Mouse (Mus musculus): Measurements from ENCODE around the gene Asmt.

DNA sequence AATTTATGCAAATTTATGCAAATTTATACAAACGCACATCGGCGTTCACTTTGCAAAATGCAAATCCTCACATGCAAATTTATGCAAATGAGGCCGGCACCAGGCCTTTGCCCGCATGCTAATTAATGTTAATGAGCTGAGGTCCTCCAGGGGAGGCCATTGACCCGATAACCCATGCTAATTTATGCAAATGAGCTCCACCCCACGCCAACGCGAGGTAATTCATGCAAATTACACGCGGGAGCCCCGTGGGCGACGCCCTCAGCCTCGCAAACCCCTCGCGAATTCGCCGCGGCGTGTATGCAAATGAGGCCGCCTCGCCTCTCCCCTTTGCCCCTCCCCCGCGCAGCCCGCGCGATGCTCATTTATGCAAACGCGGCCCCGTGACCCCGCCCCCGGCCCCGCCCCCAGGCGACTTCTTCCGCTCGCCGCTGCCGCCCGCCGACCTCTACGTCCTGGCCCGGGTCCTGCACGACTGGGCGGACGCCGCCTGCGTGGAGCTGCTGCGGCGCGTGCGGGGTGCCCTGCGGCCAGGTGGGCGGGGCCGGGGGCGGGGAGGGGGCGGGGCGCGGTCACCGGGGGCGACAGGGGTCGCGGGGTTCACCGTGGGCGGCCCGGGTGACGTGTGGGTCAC, 4.3 kb downstream of the Asmt start:
- TF ChIP-seq GATA1 (IDR thresholded peaks at IDR 0.05; ENCODE audit: borderline replicate concordance, low read length), result no peak
- no peak for TF ChIP-seq FLI1 (IDR thresholded peaks at IDR 0.05; ENCODE audit: low read length)

Measured in megakaryocyte, embryonic 14.5 days (primary cell).